Mouse (Mus musculus): ENCODE data around the gene Thrb. TPM values are rescaled to one million over a fixed set of nuclear protein-coding genes. Genes with fewer than 3 reads are reported as not detected.

The Thrb gene
- polyA plus RNA-seq, 1 experiment from 2014 or later: 1.9 TPM

DNA sequence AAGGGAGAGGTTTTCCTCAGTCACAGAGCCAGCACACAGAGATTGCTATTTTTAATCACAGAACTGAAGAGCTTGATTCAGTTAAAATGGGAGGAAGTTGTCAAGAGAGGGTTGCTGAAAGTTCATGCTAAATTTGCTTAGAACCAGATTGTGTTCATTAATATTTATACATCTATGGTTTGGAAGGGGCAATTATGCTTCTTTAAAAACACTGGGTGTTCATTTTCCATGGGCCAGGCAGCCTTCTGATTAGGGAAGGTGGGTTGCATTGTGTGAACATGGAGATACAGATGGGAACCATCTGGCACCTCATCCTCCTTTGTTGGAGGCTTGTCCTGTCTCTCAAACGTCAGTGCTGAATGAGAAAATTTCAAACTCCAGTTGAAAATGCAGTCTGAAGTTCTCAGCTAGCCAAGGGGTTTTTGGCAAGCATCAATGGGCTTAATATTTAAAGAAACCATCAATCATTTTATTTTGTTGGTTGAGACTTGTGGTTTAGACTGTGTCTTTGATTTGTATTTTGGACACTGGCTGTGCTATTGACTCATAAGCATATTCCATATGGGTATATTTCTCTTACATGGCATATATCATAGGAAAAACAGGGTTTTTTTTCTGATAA, 62.9 kb downstream of the Thrb start:
- H3K4me3 ChIP-seq: no peak overlapping the region
- no peaks in the 10 kb centered on the region for H3K4me1 ChIP-seq
- no peak overlapping the region for H3K9ac ChIP-seq
- H3K27me3 ChIP-seq (replicated peaks): no peaks in the 10 kb centered on the region
- no peak overlapping the region for H3K27ac ChIP-seq
- no peaks in the 10 kb centered on the region for H3K9me3 ChIP-seq (replicated peaks)
- 39% methylated on average over 1 of the region's 1 CpGs for WGBS (ENCODE audit: insufficient replicate concordance)
- H3K4me2 ChIP-seq: no peak overlapping the region
- no peaks in the 10 kb centered on the region for H3K36me3 ChIP-seq
- ATAC-seq: no peak

DNA sequence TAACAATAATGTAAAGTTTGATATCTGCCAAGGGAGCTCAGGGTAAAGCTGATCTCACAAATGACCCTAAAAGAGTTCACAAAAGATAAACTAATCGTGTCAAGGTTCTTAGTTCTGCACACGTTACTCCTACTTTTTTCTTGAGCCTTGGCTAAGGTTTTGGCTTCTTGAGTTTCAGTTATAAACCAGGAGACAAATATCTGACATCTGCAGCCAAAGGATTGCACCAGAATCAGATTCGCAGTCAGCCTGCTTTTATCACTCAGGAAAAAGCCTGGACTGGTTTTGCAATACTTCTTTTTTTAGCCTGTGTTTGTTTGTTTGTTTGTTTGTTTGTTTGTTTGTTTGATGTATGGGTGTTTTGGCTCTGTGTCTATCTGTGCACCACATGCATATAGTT, 64.5 kb downstream of the Thrb start:
- Histone ChIP-seq H3K9me3 (replicated peaks) (no peaks in the 10 kb centered on the region), H3K27ac (no peak overlapping the region), H3K9ac (no peak overlapping the region), H3K27me3 (replicated peaks) (no peaks in the 10 kb centered on the region), H3K4me3 (no peak overlapping the region), H3K4me2 (no peak overlapping the region), H3K4me1 (no peaks in the 10 kb centered on the region), H3K36me3 (no peaks in the 10 kb centered on the region)
- 62% methylated on average over 3 of the region's 3 CpGs for WGBS (ENCODE audit: insufficient replicate concordance)
- no peak for ATAC-seq

DNA sequence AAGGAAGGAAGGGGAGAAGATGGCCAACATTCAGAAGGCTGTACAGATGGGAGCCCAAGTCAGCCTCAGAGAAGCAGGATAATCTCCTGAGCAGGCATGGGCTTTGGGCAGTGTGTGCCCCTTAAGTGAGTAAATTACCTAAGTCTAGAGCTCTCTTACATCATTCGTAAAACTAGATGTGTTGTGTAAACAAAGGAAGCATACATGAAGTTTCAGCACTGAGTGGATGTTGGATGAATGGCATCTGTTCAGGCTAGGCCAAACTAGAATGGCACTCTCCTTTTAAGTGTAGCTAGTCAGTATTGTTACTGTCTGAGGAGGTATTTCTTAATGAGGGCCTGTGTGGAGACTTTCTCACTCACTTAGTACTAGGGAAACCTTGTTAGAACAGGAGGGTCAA, 66.8 kb downstream of the Thrb start:
- Histone ChIP-seq H3K27ac (no peak overlapping the region), H3K9me3 (replicated peaks) (no peaks in the 10 kb centered on the region), H3K27me3 (replicated peaks) (no peaks in the 10 kb centered on the region), H3K4me2 (no peak overlapping the region), H3K9ac (no peak overlapping the region), H3K4me3 (no peak overlapping the region), H3K36me3 (no peaks in the 10 kb centered on the region), H3K4me1 (no peaks in the 10 kb centered on the region)
- 52% methylated on average over 1 of the region's 1 CpGs for WGBS (ENCODE audit: insufficient replicate concordance)
- no peak for ATAC-seq

DNA sequence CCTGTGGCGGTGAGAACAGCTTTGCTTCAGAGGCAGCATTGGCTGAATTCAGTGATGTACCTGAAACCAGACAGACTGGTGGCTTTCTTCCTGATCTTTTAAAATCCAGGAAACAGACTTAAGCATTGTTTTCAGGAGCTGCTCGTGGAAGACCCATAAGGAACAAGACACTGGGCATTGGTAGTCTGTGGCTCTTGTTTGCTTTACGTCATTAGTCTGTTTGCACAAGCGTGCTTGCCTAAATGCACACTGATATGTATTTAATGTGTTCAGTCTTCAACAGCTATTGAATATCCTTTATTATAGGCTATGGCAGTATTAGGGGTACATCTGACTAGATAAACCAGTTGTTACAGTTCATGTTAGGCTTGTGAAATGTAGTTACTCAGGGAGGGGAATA, 67.8 kb downstream of the Thrb start:
- Histone ChIP-seq H3K4me2 (no peak overlapping the region), H3K9ac (no peak overlapping the region), H3K27me3 (replicated peaks) (no peaks in the 10 kb centered on the region), H3K9me3 (replicated peaks) (no peaks in the 10 kb centered on the region), H3K4me1 (no peaks in the 10 kb centered on the region), H3K4me3 (no peak overlapping the region), H3K36me3 (no peaks in the 10 kb centered on the region), H3K27ac (no peak overlapping the region)
- ATAC-seq: no peak
- WGBS (ENCODE audit: insufficient replicate concordance): 68% methylated on average over 4 of the region's 4 CpGs

DNA sequence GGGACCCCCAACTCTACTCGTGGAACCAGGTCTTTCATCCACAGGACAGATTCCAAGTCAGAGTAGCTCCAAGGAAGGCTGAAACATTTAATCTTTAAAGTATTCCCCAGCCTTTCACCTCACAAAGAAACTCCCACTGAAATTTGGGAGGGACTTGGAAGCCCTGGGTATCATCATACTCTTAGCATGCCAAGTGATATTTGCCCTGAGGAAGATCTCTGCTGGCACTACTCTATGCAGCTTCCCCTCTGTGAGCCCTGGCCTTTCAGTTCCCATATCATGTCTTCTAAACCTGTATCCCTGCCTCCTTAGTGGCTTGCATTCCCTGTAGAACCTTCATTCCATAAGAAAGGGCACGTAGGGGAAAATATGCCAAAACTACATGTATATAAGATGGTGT, 68.8 kb downstream of the Thrb start:
- no peak overlapping the region for H3K9ac ChIP-seq
- 61% methylated on average over 2 of the region's 2 CpGs for WGBS (ENCODE audit: insufficient replicate concordance)
- no peaks in the 10 kb centered on the region for H3K27me3 ChIP-seq (replicated peaks)
- H3K4me1 ChIP-seq: no peaks in the 10 kb centered on the region
- H3K4me2 ChIP-seq: no peak overlapping the region
- ATAC-seq: no peak
- no peaks in the 10 kb centered on the region for H3K36me3 ChIP-seq
- no peak overlapping the region for H3K4me3 ChIP-seq
- H3K27ac ChIP-seq: no peak overlapping the region
- H3K9me3 ChIP-seq (replicated peaks): no peaks in the 10 kb centered on the region

DNA sequence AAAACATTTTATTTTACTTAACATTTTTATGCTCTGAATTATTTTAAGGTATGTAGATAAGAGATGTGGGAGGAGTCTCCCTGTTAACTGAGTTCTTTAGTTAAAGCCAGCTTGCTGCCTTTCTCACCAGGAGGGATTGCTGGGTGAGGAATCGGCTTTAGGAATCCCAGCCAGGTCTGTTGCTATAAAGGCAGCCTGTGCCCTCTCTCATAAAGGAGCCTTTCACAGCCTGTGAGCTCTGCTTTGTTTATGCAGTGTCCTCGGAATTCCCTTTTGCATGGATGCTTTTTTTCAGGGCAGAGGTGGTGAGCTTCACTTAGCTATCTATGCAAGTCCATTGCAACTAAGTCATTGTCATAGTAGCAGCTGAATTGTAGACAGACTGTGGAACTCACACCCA, 71.0 kb downstream of the Thrb start:
- H3K4me2 ChIP-seq: no peak overlapping the region
- H3K4me3 ChIP-seq: no peak overlapping the region
- H3K36me3 ChIP-seq: no peaks in the 10 kb centered on the region
- ATAC-seq: no peak
- no peaks in the 10 kb centered on the region for H3K4me1 ChIP-seq
- no peak overlapping the region for H3K9ac ChIP-seq
- no peak overlapping the region for H3K27ac ChIP-seq
- no peaks in the 10 kb centered on the region for H3K9me3 ChIP-seq (replicated peaks)
- WGBS (ENCODE audit: insufficient replicate concordance): 31% methylated on average over 2 of the region's 2 CpGs
- H3K27me3 ChIP-seq (replicated peaks): no peaks in the 10 kb centered on the region

DNA sequence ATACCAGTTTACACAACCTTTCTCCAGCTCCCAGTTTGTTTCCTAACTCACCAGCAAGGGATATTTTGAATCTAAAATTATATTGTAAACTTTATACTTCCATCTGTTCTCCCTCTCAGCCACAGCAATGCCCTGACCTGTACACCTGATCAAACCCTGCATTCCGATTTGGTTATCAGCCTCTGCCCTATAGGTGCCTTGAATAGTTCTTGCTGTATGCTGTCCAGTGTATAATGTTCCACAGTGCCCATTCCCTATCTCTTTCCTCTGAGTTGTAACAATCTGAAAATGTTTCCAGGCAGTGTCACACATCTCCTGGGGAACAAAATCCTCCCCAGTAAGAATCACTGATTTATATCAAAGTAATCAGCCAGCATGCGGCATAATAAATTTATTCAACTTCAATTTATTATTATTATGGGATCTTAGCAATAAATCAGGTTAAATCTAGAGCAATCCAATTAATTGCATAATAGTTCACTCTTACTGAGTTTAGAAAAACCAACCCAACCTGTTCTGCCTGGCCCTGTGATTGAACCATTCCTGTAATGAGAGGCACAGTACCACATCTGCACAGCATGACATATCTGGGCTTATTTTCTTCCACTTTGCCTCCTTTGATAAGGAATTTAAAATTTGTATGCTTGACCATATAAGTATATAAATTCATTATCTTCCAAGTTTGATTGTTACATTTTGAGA, 73.2 kb downstream of the Thrb start:
- no peaks in the 10 kb centered on the region for H3K9me3 ChIP-seq (replicated peaks)
- WGBS (ENCODE audit: insufficient replicate concordance): 73% methylated on average over 2 of the region's 2 CpGs
- no peaks in the 10 kb centered on the region for H3K27me3 ChIP-seq (replicated peaks)
- H3K36me3 ChIP-seq: no peaks in the 10 kb centered on the region
- H3K4me2 ChIP-seq: no peak overlapping the region
- no peak overlapping the region for H3K27ac ChIP-seq
- H3K4me1 ChIP-seq: no peaks in the 10 kb centered on the region
- H3K9ac ChIP-seq: no peak overlapping the region
- H3K4me3 ChIP-seq: no peak overlapping the region
- ATAC-seq: no peak

DNA sequence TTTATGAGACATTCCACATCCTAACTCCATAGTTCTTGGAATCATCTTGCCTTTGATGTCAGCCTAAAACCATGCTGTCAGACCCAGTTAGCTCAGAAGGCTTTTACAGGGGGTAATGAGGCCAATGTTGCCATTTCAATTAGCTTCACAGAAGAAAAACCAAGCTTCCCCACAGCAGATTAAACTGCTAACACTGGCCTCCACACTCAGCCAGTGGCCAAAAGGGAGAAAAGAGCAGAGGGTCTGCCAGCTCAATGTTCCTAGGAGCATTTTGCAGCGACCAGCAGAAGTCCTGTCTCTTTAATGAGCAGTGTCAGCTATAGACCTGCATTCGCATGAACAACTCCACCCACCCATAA, 73.7 kb downstream of the Thrb start:
- Histone ChIP-seq H3K4me2 (no peak overlapping the region), H3K4me1 (no peaks in the 10 kb centered on the region), H3K27me3 (replicated peaks) (no peaks in the 10 kb centered on the region), H3K27ac (no peak overlapping the region), H3K36me3 (no peaks in the 10 kb centered on the region), H3K9me3 (replicated peaks) (no peaks in the 10 kb centered on the region), H3K9ac (no peak overlapping the region), H3K4me3 (no peak overlapping the region)
- 65% methylated on average over 2 of the region's 2 CpGs for WGBS (ENCODE audit: insufficient replicate concordance)
- ATAC-seq: no peak

DNA sequence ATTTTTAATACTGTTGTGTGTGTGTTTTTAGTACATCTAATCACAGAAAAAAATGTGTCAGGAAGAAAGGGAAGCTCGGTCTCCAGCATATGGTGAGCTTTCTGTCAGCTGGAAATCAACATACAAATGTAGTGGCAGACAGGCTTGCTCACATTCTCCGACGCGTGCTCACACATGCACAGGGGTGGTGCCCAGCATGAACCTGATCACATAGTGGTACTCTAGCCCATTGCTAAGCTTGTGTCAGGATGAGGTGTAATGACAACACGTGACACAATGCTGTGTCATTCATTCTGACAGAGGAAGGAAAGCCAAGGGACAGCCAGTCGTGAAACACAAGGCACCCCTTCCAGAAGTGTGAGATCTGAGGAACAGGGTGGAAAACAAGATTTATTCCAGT, 75.4 kb downstream of the Thrb start:
- H3K36me3 ChIP-seq: no peaks in the 10 kb centered on the region
- 65% methylated on average over 6 of the region's 6 CpGs for WGBS (ENCODE audit: insufficient replicate concordance)
- ATAC-seq: no peak

DNA sequence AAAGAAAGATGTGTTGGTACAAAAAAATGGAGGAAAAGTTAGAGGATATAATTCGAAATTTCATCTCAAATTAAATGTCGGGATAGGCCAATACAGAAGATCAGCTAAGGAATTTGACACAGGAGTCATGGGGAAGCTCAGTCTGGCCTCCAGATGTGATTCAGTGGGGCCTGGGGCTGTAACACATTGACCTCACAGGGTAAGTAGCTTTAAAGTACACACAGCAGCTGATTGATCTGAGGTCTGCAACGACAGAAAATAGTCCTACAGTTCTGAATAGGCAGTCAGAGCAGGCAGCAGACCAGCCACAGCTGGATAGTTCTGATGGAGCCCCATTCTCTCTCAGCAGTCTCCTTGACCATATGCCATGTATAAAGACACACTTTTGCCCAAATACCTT, 80.8 kb downstream of the Thrb start:
- H3K9me3 ChIP-seq (replicated peaks): no peaks in the 10 kb centered on the region
- H3K4me2 ChIP-seq: no peak overlapping the region
- H3K27me3 ChIP-seq (replicated peaks): no peaks in the 10 kb centered on the region
- no peak overlapping the region for H3K4me3 ChIP-seq
- no peak for ATAC-seq
- no peaks in the 10 kb centered on the region for H3K4me1 ChIP-seq
- no peak overlapping the region for H3K9ac ChIP-seq
- 34% methylated on average over 3 of the region's 3 CpGs for WGBS (ENCODE audit: insufficient replicate concordance)
- H3K27ac ChIP-seq: no peak overlapping the region
- no peaks in the 10 kb centered on the region for H3K36me3 ChIP-seq

More for the DNA sequence above, 75.4 kb downstream of the Thrb start:
- Histone ChIP-seq H3K4me1 (no peaks in the 10 kb centered on the region), H3K27ac (no peak overlapping the region), H3K9ac (no peak overlapping the region), H3K27me3 (replicated peaks) (no peaks in the 10 kb centered on the region), H3K9me3 (replicated peaks) (no peaks in the 10 kb centered on the region), H3K4me2 (no peak overlapping the region), H3K4me3 (no peak overlapping the region)

DNA sequence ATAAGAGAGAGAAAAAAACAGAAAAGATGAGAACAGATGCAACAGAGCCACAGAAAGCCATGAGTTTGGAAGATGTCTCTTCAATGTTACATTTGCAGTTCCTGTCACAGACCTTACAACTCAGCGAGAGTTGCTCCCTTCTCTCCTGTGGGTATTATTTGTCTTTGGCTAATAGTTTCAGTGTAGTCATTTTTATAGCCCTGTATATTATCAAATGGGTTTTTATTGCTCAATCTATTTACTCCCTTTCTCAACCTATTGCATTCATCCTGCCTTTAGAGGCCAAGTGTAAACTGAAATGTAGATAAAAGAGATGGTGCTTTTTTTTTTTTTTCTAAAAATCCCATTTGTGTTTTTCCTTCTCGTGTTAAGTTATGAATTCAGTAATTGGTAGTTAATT, 82.2 kb downstream of the Thrb start:
- no peaks in the 10 kb centered on the region for H3K9me3 ChIP-seq (replicated peaks)
- no peaks in the 10 kb centered on the region for H3K36me3 ChIP-seq
- no peaks in the 10 kb centered on the region for H3K4me1 ChIP-seq
- no peak for ATAC-seq
- 62% methylated on average over 2 of the region's 2 CpGs for WGBS (ENCODE audit: insufficient replicate concordance)
- no peak overlapping the region for H3K9ac ChIP-seq
- no peak overlapping the region for H3K4me3 ChIP-seq
- no peaks in the 10 kb centered on the region for H3K27me3 ChIP-seq (replicated peaks)
- H3K27ac ChIP-seq: no peak overlapping the region
- no peak overlapping the region for H3K4me2 ChIP-seq

DNA sequence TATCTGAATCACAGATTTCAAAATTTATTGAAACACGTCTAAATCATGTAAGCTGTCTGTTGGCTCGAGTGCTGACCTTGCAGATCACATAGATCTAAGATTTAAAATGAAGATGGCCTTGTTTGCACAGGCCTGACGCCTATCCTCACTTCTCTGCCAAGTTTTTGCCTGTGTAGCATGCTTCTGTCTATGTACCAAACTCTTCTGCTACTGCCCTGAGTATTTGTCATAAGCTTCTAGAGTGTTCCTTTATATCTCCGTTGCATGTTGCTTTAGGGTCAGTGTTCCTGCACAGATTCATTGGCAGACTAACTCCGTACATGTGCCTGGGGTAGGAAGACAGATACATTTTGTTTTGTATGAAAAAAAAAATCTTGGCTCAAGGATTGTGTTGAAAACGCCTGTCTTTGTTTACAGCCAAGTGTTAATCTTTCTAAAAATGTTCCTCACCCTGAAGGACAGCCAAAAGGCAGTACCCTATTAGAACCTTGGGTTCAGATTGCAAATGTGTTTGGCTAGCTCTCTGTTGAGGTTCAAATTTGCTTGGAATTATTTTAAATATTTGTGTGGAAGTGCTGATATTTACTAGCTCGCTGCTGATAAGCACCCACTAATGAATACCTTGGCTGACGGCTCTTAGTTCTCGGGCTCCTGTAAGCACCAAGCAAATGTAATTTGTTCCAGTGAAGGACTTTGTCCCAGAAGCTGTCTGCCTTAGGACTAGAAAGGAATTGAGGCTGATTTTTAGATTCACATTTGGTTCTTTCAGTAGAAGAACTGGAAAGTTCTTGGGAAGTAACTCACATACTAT, 83.0 kb downstream of the Thrb start:
- H3K36me3 ChIP-seq: no peaks in the 10 kb centered on the region

More for the DNA sequence above, 83.0 kb downstream of the Thrb start:
- 50% methylated on average over 9 of the region's 9 CpGs for WGBS (ENCODE audit: insufficient replicate concordance)
- Histone ChIP-seq H3K4me3 (no peak overlapping the region), H3K9ac (no peak overlapping the region), H3K9me3 (replicated peaks) (no peaks in the 10 kb centered on the region), H3K27me3 (replicated peaks) (no peaks in the 10 kb centered on the region), H3K4me2 (no peak overlapping the region), H3K27ac (no peak overlapping the region), H3K4me1 (no peaks in the 10 kb centered on the region)
- no peak for ATAC-seq
